Mouse (Mus musculus) kidney, embryonic 15.5 days (tissue): ENCODE data around the gene Slf2. TPM values are rescaled to one million over a fixed set of nuclear protein-coding genes. Genes with fewer than 3 reads are reported as not detected.

Experiments
- ATAC-seq: fragments of 200-750 bp; cut with Nextera tagmentation; replicated peaks from 2 replicates; pipeline ENCODE4 v1.8.0; 2017; ENCODE audit warnings: moderate TSS enrichment; ENCODE audit not compliant: low FRiP score
- H3K27ac ChIP-seq: fragments of 300-500 bp; sonication (generic); 2 replicates; pipeline ENCODE4 v1.5.1; 2015; ENCODE audit warnings: mild to moderate bottlenecking, inconsistent platforms
- H3K27me3 ChIP-seq: fragments of 300-500 bp; sonication (generic); 2 replicates; pipeline ENCODE4 v1.6.1; 2015; ENCODE audit warnings: inconsistent platforms
- H3K36me3 ChIP-seq: fragments of 300-500 bp; sonication (generic); 2 replicates; pipeline ENCODE4 v1.6.1; 2015; ENCODE audit warnings: inconsistent platforms
- H3K4me1 ChIP-seq: fragments of 300-500 bp; sonication (generic); 2 replicates; pipeline ENCODE4 v1.6.1; 2015; ENCODE audit warnings: inconsistent platforms
- H3K4me2 ChIP-seq: fragments of 300-500 bp; sonication (generic); 2 replicates; pipeline ENCODE4 v1.6.1; 2015; ENCODE audit warnings: moderate library complexity, mild to moderate bottlenecking, inconsistent platforms
- H3K4me3 ChIP-seq: fragments of 300-500 bp; sonication (generic); replicated peaks from 2 replicates; pipeline ENCODE4 v1.5.1; 2015; ENCODE audit warnings: mild to moderate bottlenecking, inconsistent platforms
- H3K9ac ChIP-seq: fragments of 300-500 bp; sonication (generic); 2 replicates; pipeline ENCODE4 v1.6.1; 2015; ENCODE audit warnings: mild to moderate bottlenecking, inconsistent platforms
- H3K9me3 ChIP-seq: fragments of 300-500 bp; sonication (generic); replicated peaks from 2 replicates; pipeline ENCODE4 v1.6.1; 2016; ENCODE audit warnings: inconsistent platforms
- WGBS: fragments of 180-500 bp; shearing (Covaris S2); methylation state at CpG from one replicate; pipeline ENCODE4 v1.1.7; 2015; ENCODE audit warnings: mixed read lengths; 5-methylcytosine and 5-hydroxymethylcytosine counted together
- polyA plus RNA-seq: library from polyadenylated mRNA; unstranded; fragments of >200 nt; fragmentation: Nextera tagmentation; extraction: Ambion mirVana; gene quantifications from 2 replicates; pipeline ENCODE4 v1.2.1, GENCODE M21; 2015

The Slf2 gene
- polyA plus RNA-seq, 1 experiment from 2014 or later, result 40.5 TPM

GRCm38 (mm10) chr19:44899104-44899793 is 31.7 kb upstream of the Slf2 start:
- Histone ChIP-seq H3K27ac (peak overlapping the region; percentile 90), H3K4me2 (no peak overlapping the region), H3K9ac (no peak overlapping the region), H3K4me1 (peaks cover 68% of the 10 kb centered on the region), H3K9me3 (no peaks in the 10 kb centered on the region), H3K36me3 (no peaks in the 10 kb centered on the region), H3K27me3 (peaks cover 12% of the 10 kb centered on the region; the same call in 1 of the 2 replicates), H3K4me3 (no peak overlapping the region)
- ATAC-seq, result no peak
- WGBS, result 35% methylated on average over 9 of the region's 9 CpGs

GRCm38 (mm10) chr19:44899947-44900773 is 30.8 kb upstream of the Slf2 start:
- 24% methylated on average over 22 of the region's 22 CpGs for WGBS
- Histone ChIP-seq H3K9me3 (no peaks in the 10 kb centered on the region), H3K27ac (peak overlapping the region; percentile 90), H3K4me1 (peaks cover 78% of the 10 kb centered on the region), H3K4me3 (no peak overlapping the region), H3K36me3 (no peaks in the 10 kb centered on the region), H3K27me3 (peaks cover 12% of the 10 kb centered on the region; the same call in 1 of the 2 replicates), H3K4me2 (peak overlapping the region; percentile 25), H3K9ac (no peak overlapping the region)
- no peak for ATAC-seq

- H3K4me3 ChIP-seq, result no peak overlapping the region
- no peak overlapping the region for H3K4me2 ChIP-seq
- 39% methylated on average over 3 of the region's 3 CpGs for WGBS
- peaks cover 80% of the 10 kb centered on the region for H3K4me1 ChIP-seq
- H3K27ac ChIP-seq, result peak overlapping the region; percentile 90
- no peak overlapping the region for H3K9ac ChIP-seq
- ATAC-seq, result no peak
- H3K27me3 ChIP-seq, result peaks cover 8% of the 10 kb centered on the region; the same call in 1 of the 2 replicates
- H3K9me3 ChIP-seq, result no peaks in the 10 kb centered on the region
- H3K36me3 ChIP-seq, result no peaks in the 10 kb centered on the region
These were observed 29.9 kb upstream of the Slf2 start for GRCm38 (mm10) chr19:44901047-44901446.

- Histone ChIP-seq H3K4me1 (peaks cover 90% of the 10 kb centered on the region), H3K9me3 (no peaks in the 10 kb centered on the region), H3K4me2 (no peak overlapping the region), H3K9ac (no peak overlapping the region), H3K27me3 (no peaks in the 10 kb centered on the region), H3K4me3 (no peak overlapping the region), H3K36me3 (no peaks in the 10 kb centered on the region), H3K27ac (peak overlapping the region; percentile 90)
- 41% methylated on average over 4 of the region's 4 CpGs for WGBS
- ATAC-seq, result peak; percentile 78
These were observed 28.6 kb upstream of the Slf2 start for GRCm38 (mm10) chr19:44902324-44902723.

- ATAC-seq, result peak; percentile 61; the same call in 1 of the 2 replicates
- peak overlapping the region; percentile 90 for H3K27ac ChIP-seq
- H3K4me1 ChIP-seq, result peaks cover 97% of the 10 kb centered on the region
- H3K4me2 ChIP-seq, result no peak overlapping the region
- 25% methylated on average over 6 of the region's 6 CpGs for WGBS
- H3K27me3 ChIP-seq, result no peaks in the 10 kb centered on the region
- no peak overlapping the region for H3K4me3 ChIP-seq
- H3K9me3 ChIP-seq, result no peaks in the 10 kb centered on the region
- no peaks in the 10 kb centered on the region for H3K36me3 ChIP-seq
- H3K9ac ChIP-seq, result no peak overlapping the region
These were observed 27.5 kb upstream of the Slf2 start for GRCm38 (mm10) chr19:44903343-44904000.

GRCm38 (mm10) chr19:44904141-44904720 is 26.7 kb upstream of the Slf2 start:
- no peak for ATAC-seq
- H3K9me3 ChIP-seq, result no peaks in the 10 kb centered on the region
- H3K4me1 ChIP-seq, result peaks cover 98% of the 10 kb centered on the region
- 29% methylated on average over 6 of the region's 6 CpGs for WGBS
- H3K36me3 ChIP-seq, result no peaks in the 10 kb centered on the region
- no peak overlapping the region for H3K9ac ChIP-seq
- peak overlapping the region; percentile 90 for H3K27ac ChIP-seq
- H3K4me3 ChIP-seq, result no peak overlapping the region
- H3K4me2 ChIP-seq, result no peak overlapping the region
- H3K27me3 ChIP-seq, result no peaks in the 10 kb centered on the region

GRCm38 (mm10) chr19:44905316-44905715 is 25.6 kb upstream of the Slf2 start:
- no peak for ATAC-seq
- H3K4me3 ChIP-seq, result no peak overlapping the region
- no peaks in the 10 kb centered on the region for H3K9me3 ChIP-seq
- H3K27me3 ChIP-seq, result no peaks in the 10 kb centered on the region
- no peaks in the 10 kb centered on the region for H3K36me3 ChIP-seq
- peaks cover 89% of the 10 kb centered on the region for H3K4me1 ChIP-seq
- peak overlapping the region; percentile 90; the same call in 1 of the 2 replicates for H3K27ac ChIP-seq
- H3K4me2 ChIP-seq, result no peak overlapping the region
- WGBS, result 28% methylated on average over 4 of the region's 4 CpGs
- H3K9ac ChIP-seq, result no peak overlapping the region

- H3K27me3 ChIP-seq, result no peaks in the 10 kb centered on the region
- H3K4me1 ChIP-seq, result peaks cover 61% of the 10 kb centered on the region
- no peaks in the 10 kb centered on the region for H3K9me3 ChIP-seq
- H3K4me3 ChIP-seq, result no peak overlapping the region
- H3K4me2 ChIP-seq, result no peak overlapping the region
- 39% methylated on average over 15 of the region's 15 CpGs for WGBS
- no peak overlapping the region for H3K9ac ChIP-seq
- peak overlapping the region; percentile 82 for H3K27ac ChIP-seq
- peak; percentile 50 for ATAC-seq
- H3K36me3 ChIP-seq, result no peaks in the 10 kb centered on the region
These were observed 22.9 kb upstream of the Slf2 start for GRCm38 (mm10) chr19:44907851-44908690.

- H3K27ac ChIP-seq, result peak overlapping the region; percentile 82
- no peaks in the 10 kb centered on the region for H3K9me3 ChIP-seq
- H3K27me3 ChIP-seq, result no peaks in the 10 kb centered on the region
- H3K9ac ChIP-seq, result no peak overlapping the region
- peaks cover 53% of the 10 kb centered on the region for H3K4me1 ChIP-seq
- WGBS, result 78% methylated on average over 11 of the region's 11 CpGs
- H3K4me2 ChIP-seq, result no peak overlapping the region
- no peaks in the 10 kb centered on the region for H3K36me3 ChIP-seq
- H3K4me3 ChIP-seq, result no peak overlapping the region
- no peak for ATAC-seq
These were observed 22.0 kb upstream of the Slf2 start for GRCm38 (mm10) chr19:44908836-44909460.

- H3K36me3 ChIP-seq, result no peaks in the 10 kb centered on the region
- no peak overlapping the region for H3K9ac ChIP-seq
- 0 out of 2 replicates have a peak overlapping the region, but pooled peaks have one; percentile 17 for H3K4me2 ChIP-seq
- H3K27me3 ChIP-seq, result no peaks in the 10 kb centered on the region
- H3K27ac ChIP-seq, result peak overlapping the region; percentile 84
- no peak overlapping the region for H3K4me3 ChIP-seq
- 46% methylated on average over 10 of the region's 10 CpGs for WGBS
- no peaks in the 10 kb centered on the region for H3K9me3 ChIP-seq
- H3K4me1 ChIP-seq, result peaks cover 14% of the 10 kb centered on the region
- ATAC-seq, result 0 out of 2 replicates have a peak, but pooled peaks have one; percentile 46
These were observed 16.3 kb upstream of the Slf2 start for GRCm38 (mm10) chr19:44914481-44915249.
